Mouse (Mus musculus): ENCODE results near the gene Tenm2. TPM values are rescaled to one million over a fixed set of nuclear protein-coding genes. Genes with fewer than 3 reads are reported as not detected.

Gene Tenm2
- polyA plus RNA-seq, 1 experiment from 2014 or later: 0.03 TPM

- Histone ChIP-seq H3K27ac (replicated peaks) (no peak overlapping the region), H3K9ac (no peak overlapping the region), H3K4me1 (replicated peaks) (no peaks in the 10 kb centered on the region), H3K9me3 (replicated peaks) (no peaks in the 10 kb centered on the region; the same call in 1 of the 2 replicates), H3K4me3 (replicated peaks) (no peak overlapping the region), H3K27me3 (no peaks in the 10 kb centered on the region), H3K4me2 (no peak overlapping the region), H3K36me3 (replicated peaks) (no peaks in the 10 kb centered on the region)
- 50% methylated on average over 8 of the region's 8 CpGs for WGBS (ENCODE audit: insufficient replicate concordance)
- ATAC-seq (ENCODE audit: insufficient read depth): no peak
Measured at GRCm38 (mm10) chr11:36802208-36802631, 433.5 kb downstream of the Tenm2 start.

DNA sequence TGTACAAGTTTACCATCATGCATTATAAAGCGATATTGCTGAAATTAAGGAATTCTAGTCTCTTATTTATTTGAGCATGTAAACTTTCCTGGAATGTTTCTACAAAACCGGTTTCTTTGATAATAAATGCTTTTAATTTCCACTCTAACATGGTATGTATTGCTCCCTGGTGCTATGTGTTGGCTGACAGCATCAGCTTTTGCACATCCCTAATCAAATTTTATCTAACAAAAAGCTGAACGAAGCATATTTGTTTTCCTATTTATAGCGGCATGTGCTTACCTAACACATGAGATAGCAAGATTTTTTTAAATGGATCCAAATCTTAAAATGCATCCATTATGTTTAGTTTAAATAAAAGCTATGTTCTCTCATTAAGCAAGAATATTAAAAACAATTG is 434.1 kb downstream of the Tenm2 start:
- Histone ChIP-seq H3K36me3 (replicated peaks) (no peaks in the 10 kb centered on the region), H3K4me2 (no peak overlapping the region), H3K9me3 (replicated peaks) (no peaks in the 10 kb centered on the region; the same call in 1 of the 2 replicates), H3K27ac (replicated peaks) (no peak overlapping the region), H3K4me1 (replicated peaks) (no peaks in the 10 kb centered on the region), H3K9ac (no peak overlapping the region), H3K4me3 (replicated peaks) (no peak overlapping the region), H3K27me3 (no peaks in the 10 kb centered on the region)
- 63% methylated on average over 4 of the region's 4 CpGs for WGBS (ENCODE audit: insufficient replicate concordance)
- no peak for ATAC-seq (ENCODE audit: insufficient read depth)

GRCm38 (mm10) chr11:36799409-36799808 is 436.4 kb downstream of the Tenm2 start:
- Histone ChIP-seq H3K4me3 (replicated peaks) (no peak overlapping the region), H3K9me3 (replicated peaks) (no peaks in the 10 kb centered on the region; the same call in 1 of the 2 replicates), H3K4me1 (replicated peaks) (no peaks in the 10 kb centered on the region), H3K4me2 (no peak overlapping the region), H3K36me3 (replicated peaks) (no peaks in the 10 kb centered on the region), H3K9ac (no peak overlapping the region), H3K27me3 (no peaks in the 10 kb centered on the region), H3K27ac (replicated peaks) (no peak overlapping the region)
- ATAC-seq (ENCODE audit: insufficient read depth): no peak
- WGBS (ENCODE audit: insufficient replicate concordance): 58% methylated on average over 8 of the region's 8 CpGs

- no peak overlapping the region for H3K9ac ChIP-seq
- WGBS (ENCODE audit: insufficient replicate concordance): 65% methylated on average over 3 of the region's 3 CpGs
Measured at GRCm38 (mm10) chr11:36758009-36758408, 477.8 kb downstream of the Tenm2 start.

DNA sequence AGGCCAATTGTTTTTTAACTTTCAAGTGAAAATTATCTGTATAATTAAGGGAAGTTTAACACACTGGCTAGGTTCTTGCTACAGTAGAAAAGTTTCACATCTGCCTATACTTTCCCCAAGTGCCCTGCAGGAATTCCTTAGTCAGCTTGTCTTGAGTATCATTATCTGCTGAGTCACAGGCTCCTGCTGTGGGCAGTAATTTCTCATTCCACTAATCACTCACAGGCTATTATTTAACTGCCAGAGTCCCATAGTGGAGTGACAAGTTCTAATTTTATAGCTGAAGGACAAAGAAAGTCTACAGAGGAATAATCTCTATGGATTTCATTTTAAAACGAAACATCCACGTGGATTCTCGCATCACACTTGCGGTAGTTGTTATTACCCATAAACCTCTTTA is 489.5 kb downstream of the Tenm2 start:
- WGBS (ENCODE audit: insufficient replicate concordance): 68% methylated on average over 4 of the region's 4 CpGs
- H3K4me3 ChIP-seq (replicated peaks): no peak overlapping the region
- no peak overlapping the region for H3K9ac ChIP-seq
- H3K36me3 ChIP-seq (replicated peaks): no peaks in the 10 kb centered on the region
- H3K9me3 ChIP-seq (replicated peaks): no peaks in the 10 kb centered on the region
- no peaks in the 10 kb centered on the region for H3K27me3 ChIP-seq
- H3K4me1 ChIP-seq (replicated peaks): no peaks in the 10 kb centered on the region
- no peak overlapping the region for H3K4me2 ChIP-seq
- no peak overlapping the region for H3K27ac ChIP-seq (replicated peaks)
- no peak for ATAC-seq (ENCODE audit: insufficient read depth)

More at GRCm38 (mm10) chr11:36758009-36758408, 477.8 kb downstream of the Tenm2 start:
- H3K4me1 ChIP-seq (replicated peaks): no peaks in the 10 kb centered on the region
- no peaks in the 10 kb centered on the region for H3K36me3 ChIP-seq (replicated peaks)
- H3K4me2 ChIP-seq: no peak overlapping the region
- H3K27me3 ChIP-seq: no peaks in the 10 kb centered on the region
- H3K9me3 ChIP-seq (replicated peaks): no peaks in the 10 kb centered on the region
- no peak overlapping the region for H3K27ac ChIP-seq (replicated peaks)
- no peak overlapping the region for H3K4me3 ChIP-seq (replicated peaks)
- ATAC-seq (ENCODE audit: insufficient read depth): no peak

- H3K4me3 ChIP-seq (replicated peaks): no peak overlapping the region
- H3K27ac ChIP-seq (replicated peaks): no peak overlapping the region
- H3K27me3 ChIP-seq: no peaks in the 10 kb centered on the region
- H3K9ac ChIP-seq: no peak overlapping the region
- no peak overlapping the region for H3K4me2 ChIP-seq
- no peak for ATAC-seq (ENCODE audit: insufficient read depth)
- H3K36me3 ChIP-seq (replicated peaks): no peaks in the 10 kb centered on the region
- WGBS (ENCODE audit: insufficient replicate concordance): 62% methylated on average over 3 of the region's 3 CpGs
- H3K9me3 ChIP-seq (replicated peaks): no peaks in the 10 kb centered on the region
- no peaks in the 10 kb centered on the region for H3K4me1 ChIP-seq (replicated peaks)
Measured at GRCm38 (mm10) chr11:36727800-36728199, 508.0 kb downstream of the Tenm2 start.

DNA sequence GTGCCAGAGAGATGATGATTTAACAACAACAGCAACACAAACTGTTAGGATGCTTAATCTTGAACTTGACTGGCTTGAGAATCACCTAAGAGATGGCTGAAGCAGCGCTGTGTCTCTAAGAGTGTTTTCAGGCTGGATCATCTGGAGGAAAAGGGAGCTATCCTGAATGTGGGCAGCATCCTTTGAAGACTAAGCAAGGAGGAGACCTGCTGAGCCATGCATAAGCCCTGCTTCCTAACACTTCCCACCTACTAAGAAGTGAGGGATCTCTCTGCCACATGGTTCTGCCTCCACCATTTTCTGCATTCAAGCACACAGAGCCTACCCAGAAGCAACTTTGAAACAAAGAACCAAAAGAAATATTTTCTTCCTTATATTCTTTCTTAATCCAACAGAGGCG is 532.9 kb downstream of the Tenm2 start:
- 66% methylated on average over 2 of the region's 2 CpGs for WGBS (ENCODE audit: insufficient replicate concordance)
- ATAC-seq (ENCODE audit: insufficient read depth): no peak
- no peak overlapping the region for H3K4me3 ChIP-seq (replicated peaks)
- H3K4me2 ChIP-seq: no peak overlapping the region
- H3K9me3 ChIP-seq (replicated peaks): no peaks in the 10 kb centered on the region
- no peak overlapping the region for H3K27ac ChIP-seq (replicated peaks)
- H3K4me1 ChIP-seq (replicated peaks): no peaks in the 10 kb centered on the region
- no peaks in the 10 kb centered on the region for H3K36me3 ChIP-seq (replicated peaks)
- H3K9ac ChIP-seq: no peak overlapping the region
- H3K27me3 ChIP-seq: no peaks in the 10 kb centered on the region

DNA sequence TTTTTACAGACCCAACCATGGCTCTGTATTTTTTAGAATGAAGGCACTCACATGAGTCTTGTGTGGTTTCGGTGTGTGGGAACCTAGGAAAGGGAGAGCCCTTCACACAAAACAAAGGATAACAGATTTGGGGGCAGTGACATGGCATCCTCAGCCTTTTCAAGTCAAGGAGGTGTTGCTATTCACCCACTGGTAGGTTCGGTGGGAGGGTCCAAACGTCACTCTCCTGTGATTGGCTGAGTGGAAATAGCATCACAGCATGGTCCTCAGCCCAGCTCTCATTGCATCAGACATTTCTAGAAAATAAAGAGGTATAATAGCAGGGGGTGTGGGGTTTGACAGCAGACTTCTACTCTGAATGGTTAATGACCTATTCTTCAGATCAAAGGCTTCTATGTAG is 534.8 kb downstream of the Tenm2 start:
- no peak for ATAC-seq (ENCODE audit: insufficient read depth)
- Histone ChIP-seq H3K9ac (no peak overlapping the region), H3K27ac (replicated peaks) (no peak overlapping the region), H3K36me3 (replicated peaks) (no peaks in the 10 kb centered on the region), H3K4me2 (no peak overlapping the region), H3K27me3 (no peaks in the 10 kb centered on the region), H3K4me1 (replicated peaks) (no peaks in the 10 kb centered on the region), H3K4me3 (replicated peaks) (no peak overlapping the region), H3K9me3 (replicated peaks) (no peaks in the 10 kb centered on the region)
- 61% methylated on average over 3 of the region's 3 CpGs for WGBS (ENCODE audit: insufficient replicate concordance)

- Histone ChIP-seq H3K9ac (no peak overlapping the region), H3K4me1 (replicated peaks) (no peaks in the 10 kb centered on the region), H3K4me2 (no peak overlapping the region), H3K27me3 (no peaks in the 10 kb centered on the region), H3K9me3 (replicated peaks) (no peaks in the 10 kb centered on the region), H3K36me3 (replicated peaks) (no peaks in the 10 kb centered on the region), H3K4me3 (replicated peaks) (no peak overlapping the region), H3K27ac (replicated peaks) (no peak overlapping the region)
- WGBS (ENCODE audit: insufficient replicate concordance): 71% methylated on average over 6 of the region's 6 CpGs
- no peak for ATAC-seq (ENCODE audit: insufficient read depth)
Measured at GRCm38 (mm10) chr11:36700131-36700530, 535.6 kb downstream of the Tenm2 start.

- no peak overlapping the region for H3K27ac ChIP-seq (replicated peaks)
- no peak overlapping the region for H3K9ac ChIP-seq
- H3K4me1 ChIP-seq (replicated peaks): no peaks in the 10 kb centered on the region
- 62% methylated on average over 7 of the region's 7 CpGs for WGBS (ENCODE audit: insufficient replicate concordance)
- H3K4me3 ChIP-seq (replicated peaks): no peak overlapping the region
- H3K36me3 ChIP-seq (replicated peaks): no peaks in the 10 kb centered on the region
- no peaks in the 10 kb centered on the region for H3K9me3 ChIP-seq (replicated peaks)
- no peak overlapping the region for H3K4me2 ChIP-seq
- no peak for ATAC-seq (ENCODE audit: insufficient read depth)
- no peaks in the 10 kb centered on the region for H3K27me3 ChIP-seq
Measured at GRCm38 (mm10) chr11:36698268-36698667, 537.5 kb downstream of the Tenm2 start.

DNA sequence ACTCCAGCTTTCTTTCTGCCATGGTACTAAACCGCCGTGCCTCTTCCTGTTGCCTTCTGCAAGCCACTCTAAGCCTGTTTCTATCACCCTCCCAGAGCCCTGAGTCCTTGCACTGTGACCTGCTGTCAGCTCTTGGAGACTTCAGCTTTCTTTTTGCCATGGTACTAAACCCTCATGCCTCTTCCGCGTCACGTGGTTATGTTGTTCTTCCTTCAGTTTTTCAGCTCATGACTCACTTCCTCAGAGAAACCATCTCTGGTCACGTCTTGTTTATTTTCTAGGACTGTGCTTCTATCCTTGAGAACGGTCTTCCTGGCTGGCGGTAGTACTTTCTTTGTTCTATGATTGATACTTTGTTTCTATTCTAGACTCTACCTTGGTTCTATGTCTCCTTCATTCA is 537.9 kb downstream of the Tenm2 start:
- no peak overlapping the region for H3K27ac ChIP-seq (replicated peaks)
- no peak overlapping the region for H3K4me3 ChIP-seq (replicated peaks)
- no peak overlapping the region for H3K4me2 ChIP-seq
- H3K27me3 ChIP-seq: no peaks in the 10 kb centered on the region
- ATAC-seq (ENCODE audit: insufficient read depth): no peak
- H3K4me1 ChIP-seq (replicated peaks): no peaks in the 10 kb centered on the region
- no peaks in the 10 kb centered on the region for H3K36me3 ChIP-seq (replicated peaks)
- H3K9ac ChIP-seq: no peak overlapping the region
- 38% methylated on average over 8 of the region's 8 CpGs for WGBS (ENCODE audit: insufficient replicate concordance)
- no peaks in the 10 kb centered on the region for H3K9me3 ChIP-seq (replicated peaks)

DNA sequence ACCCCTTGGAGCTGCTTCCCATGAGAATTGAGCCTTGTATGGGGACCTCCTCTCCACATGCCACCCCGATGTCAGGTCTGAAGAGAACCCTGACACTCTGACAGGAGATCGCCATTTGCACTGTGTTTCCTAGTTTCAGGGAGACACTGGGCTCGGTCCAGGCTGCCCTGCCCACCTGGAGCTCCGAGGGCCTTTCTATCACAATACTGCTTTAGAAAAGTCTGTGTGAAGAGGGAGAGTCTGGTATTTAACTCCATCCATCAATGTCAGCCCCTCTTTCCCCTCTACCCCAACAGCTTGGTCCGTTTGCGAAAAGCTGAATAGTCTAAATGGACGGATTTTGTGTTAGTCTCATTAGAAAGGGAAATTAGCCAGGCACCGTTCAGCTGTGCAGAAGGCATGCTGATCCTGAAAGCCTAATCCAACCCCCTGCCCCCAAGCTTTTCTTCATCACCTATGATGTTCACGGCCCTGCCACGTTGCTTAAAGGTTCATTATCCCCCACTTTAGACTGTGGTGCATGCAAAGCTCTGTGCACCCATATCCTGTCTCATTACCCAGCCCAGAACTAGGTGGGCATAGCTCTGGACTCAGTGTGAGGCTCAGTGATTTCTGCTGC is 538.6 kb downstream of the Tenm2 start:
- Histone ChIP-seq H3K9me3 (replicated peaks) (no peaks in the 10 kb centered on the region), H3K27me3 (no peaks in the 10 kb centered on the region), H3K4me3 (replicated peaks) (no peak overlapping the region), H3K4me2 (no peak overlapping the region), H3K4me1 (replicated peaks) (no peaks in the 10 kb centered on the region), H3K27ac (replicated peaks) (no peak overlapping the region), H3K9ac (no peak overlapping the region), H3K36me3 (replicated peaks) (no peaks in the 10 kb centered on the region)
- no peak for ATAC-seq (ENCODE audit: insufficient read depth)
- 61% methylated on average over 10 of the region's 10 CpGs for WGBS (ENCODE audit: insufficient replicate concordance)
